Mouse (Mus musculus): ENCODE measurements around the gene A4gnt.

GRCm38 (mm10) chr9:99568023-99568346 lies 44.3 kb upstream of the A4gnt start:
- TF ChIP-seq POLR2A (IDR thresholded peaks at IDR 0.05; ENCODE audit: borderline replicate concordance, extremely low read depth, insufficient read depth, insufficient read length, poor library complexity, severe bottlenecking), result no peak
- TF ChIP-seq CTCF (IDR thresholded peaks at IDR 0.05; ENCODE audit: borderline replicate concordance, extremely low read depth, insufficient read depth, insufficient read length), result no peak

Data from brain, embryonic 14.5 days (tissue).